Mouse (Mus musculus) intestine, embryonic 16.5 days (tissue): ENCODE measurements at regions not wholly inside any gene's neighbourhood (a gene's known extent, or its start where the extent isn't known, plus 50 kb on each side); places are given as distances from the start of the nearest gene placed in this dataset.

Experiments
- ATAC-seq: fragments of 200-750 bp; cut with Nextera tagmentation; 2 replicates; pipeline ENCODE4 v1.8.0; 2017; ENCODE audit warnings: moderate TSS enrichment, moderate library complexity
- H3K27ac ChIP-seq: fragments of 300-500 bp; sonication (generic); 2 replicates; pipeline ENCODE4 v1.5.1; 2014; ENCODE audit warnings: mild to moderate bottlenecking, low read length
- H3K27me3 ChIP-seq: fragments of 300-500 bp; sonication (generic); replicated peaks from 2 replicates; pipeline ENCODE4 v1.6.1; 2014; ENCODE audit warnings: low read length, control low read depth, mixed read lengths; ENCODE audit not compliant: control insufficient read depth, insufficient read depth
- H3K36me3 ChIP-seq: fragments of 300-500 bp; sonication (generic); 2 replicates; pipeline ENCODE4 v1.6.1; 2014; ENCODE audit warnings: low read length, control low read depth; ENCODE audit not compliant: control insufficient read depth, insufficient read depth
- H3K4me1 ChIP-seq: fragments of 300-500 bp; sonication (generic); 2 replicates; pipeline ENCODE4 v1.6.1; 2014; ENCODE audit warnings: low read length, control low read depth, mixed read lengths; ENCODE audit not compliant: control insufficient read depth, insufficient read depth
- H3K4me2 ChIP-seq: fragments of 300-500 bp; sonication (generic); 2 replicates; pipeline ENCODE4 v1.6.1; 2014; ENCODE audit warnings: low read depth, low read length, control low read depth
- H3K4me3 ChIP-seq: fragments of 300-500 bp; sonication (generic); 2 replicates; pipeline ENCODE4 v1.5.1; 2014; ENCODE audit warnings: mild to moderate bottlenecking, low read length
- H3K9ac ChIP-seq: fragments of 300-500 bp; sonication (generic); 2 replicates; pipeline ENCODE4 v1.6.1; 2014; ENCODE audit warnings: low read depth, low read length
- H3K9me3 ChIP-seq: fragments of 300-500 bp; sonication (generic); 2 replicates; pipeline ENCODE4 v1.6.1; 2016; ENCODE audit warnings: low read length, control low read depth; ENCODE audit not compliant: control insufficient read depth
- WGBS: fragments of 180-500 bp; shearing (Covaris S2); extraction: QIAGEN DNeasy Blood & Tissue Kit; methylation state at CpG from one replicate; pipeline ENCODE4 v1.1.7; 2014; 5-methylcytosine and 5-hydroxymethylcytosine counted together

DNA sequence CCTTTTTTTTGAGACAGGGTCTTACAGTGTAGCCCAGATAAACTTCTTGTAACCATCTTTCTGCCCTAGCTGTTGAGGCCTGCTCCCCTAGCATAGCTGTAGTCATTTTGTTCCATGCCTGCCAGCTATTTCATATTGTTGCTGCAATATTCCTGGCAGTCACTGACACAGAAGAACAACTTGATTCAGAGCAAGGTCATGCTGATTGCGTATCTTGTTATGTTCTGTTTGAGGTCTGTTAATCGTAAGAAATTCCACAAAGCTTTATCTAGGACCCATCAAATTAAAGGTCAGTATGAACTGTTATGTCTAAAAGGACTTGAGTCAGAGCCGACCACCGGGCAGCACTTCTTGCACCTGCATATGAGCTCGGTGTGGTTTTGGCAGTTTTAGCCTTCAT is 79.7 kb downstream of the Ddx3x start:
- WGBS = 80% methylated on average over 5 of the region's 5 CpGs
- H3K4me3 ChIP-seq = no peak overlapping the region
- H3K9me3 ChIP-seq = no peaks in the 10 kb centered on the region
- H3K27ac ChIP-seq = no peak overlapping the region
- no peaks in the 10 kb centered on the region for H3K27me3 ChIP-seq
- H3K4me1 ChIP-seq = no peaks in the 10 kb centered on the region
- no peak overlapping the region for H3K4me2 ChIP-seq
- no peaks in the 10 kb centered on the region for H3K36me3 ChIP-seq
- no peak overlapping the region for H3K9ac ChIP-seq
- no peak for ATAC-seq

DNA sequence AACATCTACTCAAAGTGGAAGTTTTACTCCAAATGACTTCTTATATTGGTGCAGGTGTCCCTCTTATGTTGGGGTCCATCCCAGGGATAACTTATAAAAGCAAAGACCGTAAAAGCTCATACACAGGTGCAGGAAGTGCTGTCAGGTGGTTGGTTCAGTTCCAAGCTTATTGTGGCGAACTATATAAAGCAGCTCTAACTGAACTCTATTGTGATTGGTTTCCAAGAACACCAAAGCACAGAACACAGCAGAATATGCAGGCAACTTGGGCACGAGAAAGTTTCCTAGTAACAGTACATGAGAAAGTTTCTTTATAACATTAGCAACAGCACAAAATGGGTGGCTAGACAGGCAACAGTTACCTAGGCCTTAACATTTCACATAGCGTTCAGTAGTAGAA is 89.5 kb downstream of the Ddx3x start:
- H3K9ac ChIP-seq = no peak overlapping the region
- H3K27ac ChIP-seq = no peak overlapping the region
- no peaks in the 10 kb centered on the region for H3K36me3 ChIP-seq
- ATAC-seq = no peak
- H3K4me2 ChIP-seq = no peak overlapping the region
- H3K4me3 ChIP-seq = no peak overlapping the region
- no peaks in the 10 kb centered on the region for H3K4me1 ChIP-seq
- peaks cover 3% of the 10 kb centered on the region; the same call in 1 of the 2 replicates for H3K27me3 ChIP-seq
- H3K9me3 ChIP-seq = no peaks in the 10 kb centered on the region
- 84% methylated on average over 4 of the region's 4 CpGs for WGBS

GRCm38 (mm10) chrX:13372752-13373151 is 92.0 kb downstream of the Ddx3x start:
- Histone ChIP-seq H3K9me3 (no peaks in the 10 kb centered on the region), H3K4me2 (no peak overlapping the region), H3K36me3 (no peaks in the 10 kb centered on the region), H3K27ac (no peak overlapping the region), H3K4me1 (no peaks in the 10 kb centered on the region), H3K9ac (no peak overlapping the region), H3K27me3 (peaks cover 3% of the 10 kb centered on the region; the same call in 1 of the 2 replicates), H3K4me3 (no peak overlapping the region)
- 65% methylated on average over 4 of the region's 4 CpGs for WGBS
- ATAC-seq = peak; percentile 75

DNA sequence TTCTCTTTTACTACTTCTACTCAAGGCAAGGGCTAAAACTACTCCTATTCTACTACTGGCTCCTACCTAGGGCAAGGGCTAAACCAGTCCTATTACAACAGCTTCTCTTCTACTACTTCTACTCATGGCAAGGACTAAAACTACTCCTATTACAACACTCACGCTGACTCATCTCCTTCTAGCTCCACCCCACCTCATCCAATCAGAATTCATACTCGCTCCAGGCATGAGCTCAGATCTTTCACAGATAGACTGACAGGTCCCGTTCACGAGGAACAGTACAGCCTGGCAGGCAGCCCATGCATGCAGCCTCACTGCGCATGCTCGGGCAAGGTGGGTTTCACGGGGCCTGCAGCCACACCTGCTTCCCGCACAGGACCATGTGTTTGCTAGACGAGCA is 79.6 kb upstream of the Nyx start:
- Histone ChIP-seq H3K27ac (no peak overlapping the region), H3K9me3 (no peaks in the 10 kb centered on the region), H3K36me3 (no peaks in the 10 kb centered on the region), H3K4me1 (no peaks in the 10 kb centered on the region), H3K9ac (no peak overlapping the region), H3K27me3 (no peaks in the 10 kb centered on the region), H3K4me3 (no peak overlapping the region), H3K4me2 (no peak overlapping the region)
- peak; percentile 56 for ATAC-seq
- WGBS = 78% methylated on average over 9 of the region's 9 CpGs

DNA sequence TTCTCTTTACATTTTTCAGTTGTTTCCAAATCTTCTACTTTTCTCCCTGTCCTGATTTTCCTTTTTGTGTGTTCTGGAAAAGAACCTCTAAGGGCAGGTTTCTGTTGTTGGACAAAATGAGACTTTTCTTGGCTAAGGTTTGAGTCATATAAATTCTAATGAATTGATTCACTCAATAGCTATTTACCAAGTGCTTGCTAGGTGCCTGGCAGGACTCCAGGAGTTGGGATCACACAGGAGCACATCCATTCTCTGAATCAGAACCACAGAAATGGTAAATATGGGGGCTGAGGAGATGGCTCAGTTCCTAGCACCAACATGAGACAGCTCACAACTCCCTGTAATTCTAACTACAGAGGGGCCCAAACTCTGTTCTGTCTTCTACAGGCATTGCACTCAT is 67.4 kb upstream of the Nyx start:
- no peak overlapping the region for H3K4me2 ChIP-seq
- no peak overlapping the region for H3K9ac ChIP-seq
- no peak overlapping the region for H3K27ac ChIP-seq
- ATAC-seq = no peak
- no peak overlapping the region for H3K4me3 ChIP-seq
- no peaks in the 10 kb centered on the region for H3K27me3 ChIP-seq
- H3K9me3 ChIP-seq = no peaks in the 10 kb centered on the region
- H3K4me1 ChIP-seq = no peaks in the 10 kb centered on the region
- no peaks in the 10 kb centered on the region for H3K36me3 ChIP-seq

GRCm38 (mm10) chrX:13412726-13413125 is 53.2 kb upstream of the Nyx start:
- Histone ChIP-seq H3K9ac (no peak overlapping the region), H3K27me3 (0 out of 2 replicates have a peak, but pooled peaks cover 2% of the 10 kb centered on the region), H3K4me2 (no peak overlapping the region), H3K36me3 (no peaks in the 10 kb centered on the region), H3K27ac (peak overlapping the region; percentile 61), H3K4me3 (no peak overlapping the region), H3K9me3 (no peaks in the 10 kb centered on the region), H3K4me1 (no peaks in the 10 kb centered on the region)
- 45% methylated on average over 2 of the region's 2 CpGs for WGBS
- ATAC-seq = 0 out of 2 replicates have a peak, but pooled peaks have one; percentile 8

GRCm38 (mm10) chrX:13413135-13413534 is 52.8 kb upstream of the Nyx start:
- ATAC-seq = peak; percentile 93
- no peaks in the 10 kb centered on the region for H3K9me3 ChIP-seq

More at GRCm38 (mm10) chrX:13413135-13413534, 52.8 kb upstream of the Nyx start:
- 41% methylated on average over 3 of the region's 3 CpGs for WGBS
- Histone ChIP-seq H3K4me2 (no peak overlapping the region), H3K27ac (peak overlapping the region; percentile 61), H3K4me3 (no peak overlapping the region), H3K9ac (no peak overlapping the region), H3K36me3 (no peaks in the 10 kb centered on the region), H3K27me3 (peaks cover 2% of the 10 kb centered on the region; the same call in 1 of the 2 replicates), H3K4me1 (no peaks in the 10 kb centered on the region)
